Mouse (Mus musculus) hindbrain, postnatal 0 days (tissue): ENCODE measurements around the gene Olfr1412. TPM values are rescaled to one million over a fixed set of nuclear protein-coding genes. Genes with fewer than 3 reads are reported as not detected.

ENCODE experiments used
- ATAC-seq: fragments of 200-750 bp; cut with Nextera tagmentation; 2 replicates; pipeline ENCODE4 v1.8.0; 2017; ENCODE audit warnings: mild to moderate bottlenecking, moderate TSS enrichment, moderate library complexity
- DNase-seq: peaks from one replicate; pipeline ENCODE4 v3.0.0-alpha.2; 2015; ENCODE audit warnings: low spot score
- H3K27ac ChIP-seq: fragments of 300-500 bp; sonication (generic); 2 replicates; pipeline ENCODE4 v1.5.1; 2014; ENCODE audit warnings: mild to moderate bottlenecking
- H3K27me3 ChIP-seq: fragments of 300-500 bp; sonication (generic); 2 replicates; pipeline ENCODE4 v1.6.1; 2014; ENCODE audit warnings: low read length, mixed read lengths; ENCODE audit not compliant: insufficient read depth
- H3K36me3 ChIP-seq: fragments of 300-500 bp; sonication (generic); 2 replicates; pipeline ENCODE4 v1.6.1; 2014; ENCODE audit warnings: low read length, mixed read lengths; ENCODE audit not compliant: insufficient read depth
- H3K4me1 ChIP-seq: fragments of 300-500 bp; sonication (generic); 2 replicates; pipeline ENCODE4 v1.6.1; 2014; ENCODE audit warnings: antibody characterized with exemption, low read length, mixed read lengths; ENCODE audit not compliant: insufficient read depth
- H3K4me2 ChIP-seq: fragments of 300-500 bp; sonication (generic); 2 replicates; pipeline ENCODE4 v1.6.1; 2014; ENCODE audit warnings: low read depth, mild to moderate bottlenecking, low read length, moderate library complexity, mixed read lengths
- H3K4me3 ChIP-seq: fragments of 300-500 bp; sonication (generic); 2 replicates; pipeline ENCODE4 v1.5.1; 2014; ENCODE audit warnings: low read length
- H3K9ac ChIP-seq: fragments of 300-500 bp; sonication (generic); replicated peaks from 2 replicates; pipeline ENCODE4 v1.6.1; 2014; ENCODE audit warnings: mild to moderate bottlenecking, low read length, moderate library complexity, mixed read lengths
- H3K9me3 ChIP-seq: fragments of 300-500 bp; sonication (generic); 2 replicates; pipeline ENCODE4 v1.6.1; 2016; ENCODE audit warnings: low read length, mixed read lengths
- CTCF ChIP-seq: IDR thresholded peaks from 2 replicates; pipeline ENCODE4 v1.5.1; 2016; ENCODE audit warnings: antibody characterized with exemption, control low read depth, low read depth
- WGBS: fragments of 180-500 bp; shearing (Covaris S2); extraction: QIAGEN DNeasy Blood & Tissue Kit; methylation state at CpG from one replicate; pipeline ENCODE4 v1.1.7; 2014; 5-methylcytosine and 5-hydroxymethylcytosine counted together
- polyA plus RNA-seq: library from polyadenylated mRNA; unstranded; fragments of >200 nt; fragmentation: Nextera tagmentation; extraction: Ambion mirVana; gene quantifications from 2 replicates; pipeline ENCODE4 v1.2.1, GENCODE M21; 2015
- total RNA-seq: library from RNA; depleted of rRNA; stranded (reverse); fragments of >200 nt; gene quantifications from 2 replicates; pipeline ENCODE4 v1.2.3, GENCODE M21; 2014

The Olfr1412 gene
- total and polyA plus RNA-seq, 2 experiments from 2014 or later = not detected

DNA sequence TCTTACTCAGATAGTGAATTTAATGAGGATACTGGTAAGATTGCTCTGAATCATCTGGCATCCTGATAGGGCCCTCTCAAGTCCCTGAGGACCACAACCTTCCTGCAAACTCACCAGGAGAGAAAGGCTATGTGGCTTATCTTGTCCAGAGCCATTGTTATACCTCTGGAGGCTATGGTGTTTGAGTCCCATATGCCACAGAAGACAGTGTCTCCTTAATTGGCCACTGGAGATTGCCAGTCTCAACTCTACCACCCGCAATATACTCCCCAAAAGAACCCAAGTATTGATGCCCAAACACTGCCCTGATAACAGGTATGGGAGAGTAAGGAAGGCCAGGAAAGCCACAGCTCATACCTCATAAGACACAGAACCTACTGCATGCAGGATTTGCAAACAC lies 19.9 kb downstream of the Olfr1412 start, which contains the start of gene Olfr1410:
Olfr1410 (plus strand) TSS at position 301 of the 400 bp plus-strand sequence.
- Histone ChIP-seq H3K36me3 (no peaks in the 10 kb centered on the region), H3K27me3 (no peaks in the 10 kb centered on the region), H3K9me3 (no peaks in the 10 kb centered on the region), H3K4me2 (no peak within 1 kb of the TSS), H3K27ac (no peak within 1 kb of the TSS), H3K4me3 (no peak within 1 kb of the TSS), H3K4me1 (no peaks in the 10 kb centered on the region), H3K9ac (no peak within 1 kb of the TSS)
- WGBS = 77% methylated on average over 1 of the region's 1 CpGs
- no peak for TF ChIP-seq CTCF
- ATAC-seq (no peak), DNase-seq (no peak)

DNA sequence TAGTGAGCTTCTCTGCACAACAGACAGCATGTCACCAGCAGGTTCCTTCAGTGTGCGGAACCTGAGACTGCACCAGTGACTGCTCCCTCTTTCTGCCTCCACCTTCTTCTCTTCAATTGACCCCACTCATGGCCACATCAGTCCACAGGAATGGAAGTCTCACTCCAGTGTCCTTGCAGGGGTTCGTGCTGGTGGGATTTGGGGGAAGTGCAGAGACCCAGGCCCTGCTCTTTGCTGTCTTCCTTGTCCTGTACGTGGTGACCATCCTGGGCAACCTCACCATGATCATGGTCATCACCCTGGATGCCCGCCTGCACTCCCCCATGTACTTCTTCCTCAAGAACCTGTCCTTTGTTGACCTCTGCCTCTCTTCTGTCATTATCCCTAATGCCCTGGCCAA lies 22.1 kb downstream of the Olfr1412 start:
- no peak for DNase-seq
- TF ChIP-seq CTCF = no peak
- ATAC-seq = no peak
- Histone ChIP-seq H3K4me1 (no peaks in the 10 kb centered on the region), H3K4me3 (no peak overlapping the region), H3K27me3 (no peaks in the 10 kb centered on the region), H3K36me3 (no peaks in the 10 kb centered on the region), H3K4me2 (no peak overlapping the region), H3K9me3 (no peaks in the 10 kb centered on the region), H3K27ac (no peak overlapping the region), H3K9ac (no peak overlapping the region)
- 80% methylated on average over 4 of the region's 4 CpGs for WGBS

DNA sequence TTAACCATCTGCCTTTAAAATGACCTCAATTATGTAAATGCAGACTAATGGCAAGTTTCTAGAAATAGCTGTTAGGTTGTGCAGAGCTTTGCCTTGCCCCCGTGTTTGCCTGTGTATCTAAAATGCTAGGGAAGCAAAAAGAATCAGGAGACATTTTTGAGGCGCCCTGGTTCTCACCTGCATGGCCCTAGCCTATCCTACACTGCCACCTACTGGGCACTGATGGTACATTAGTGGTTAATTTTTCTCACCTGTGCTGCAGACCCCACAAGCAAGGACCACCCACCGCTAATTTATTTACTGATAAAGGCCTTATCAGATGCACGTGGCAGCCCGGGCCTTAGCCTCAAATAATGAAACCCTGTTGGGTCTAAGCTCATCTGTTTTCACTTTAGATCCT lies 25.4 kb downstream of the Olfr1412 start:
- Histone ChIP-seq H3K9ac (no peak overlapping the region), H3K36me3 (no peaks in the 10 kb centered on the region), H3K9me3 (no peaks in the 10 kb centered on the region), H3K4me2 (no peak overlapping the region), H3K27me3 (no peaks in the 10 kb centered on the region), H3K4me1 (no peaks in the 10 kb centered on the region), H3K27ac (no peak overlapping the region), H3K4me3 (no peak overlapping the region)
- ATAC-seq = peak; percentile 45
- peak; percentile 85 for DNase-seq
- TF ChIP-seq CTCF = peak; percentile 92
- 4% methylated on average over 5 of the region's 5 CpGs for WGBS

DNA sequence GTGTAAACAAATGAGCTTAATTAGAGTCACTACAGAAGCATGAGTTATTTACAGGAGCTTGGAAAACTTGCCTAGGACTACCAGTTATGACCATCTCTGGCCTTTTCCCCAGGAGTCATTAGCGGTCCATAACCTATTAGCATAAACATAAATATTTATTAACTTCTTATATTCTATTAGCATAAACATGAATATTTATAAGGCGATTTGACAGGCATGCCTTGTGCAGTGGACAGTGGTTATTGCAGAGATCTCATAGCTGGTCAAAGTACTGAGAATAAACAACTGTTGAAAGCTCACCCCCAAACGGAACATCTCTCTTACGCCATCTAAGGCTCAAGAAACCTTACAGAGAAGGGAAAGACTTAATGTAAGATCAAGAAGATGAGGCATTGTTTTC lies 27.6 kb downstream of the Olfr1412 start:
- TF ChIP-seq CTCF = no peak
- H3K4me3 ChIP-seq = no peak overlapping the region
- no peak overlapping the region for H3K27ac ChIP-seq
- H3K9ac ChIP-seq = no peak overlapping the region
- no peaks in the 10 kb centered on the region for H3K9me3 ChIP-seq
- H3K27me3 ChIP-seq = no peaks in the 10 kb centered on the region
- 28% methylated on average over 4 of the region's 4 CpGs for WGBS
- H3K4me2 ChIP-seq = no peak overlapping the region
- no peaks in the 10 kb centered on the region for H3K36me3 ChIP-seq
- no peak for DNase-seq
- ATAC-seq = no peak
- H3K4me1 ChIP-seq = no peaks in the 10 kb centered on the region

GRCm38 (mm10) chr1:92614516-92614915 lies 28.9 kb downstream of the Olfr1412 start:
- TF ChIP-seq CTCF = peak; percentile 77
- Histone ChIP-seq H3K27ac (no peak overlapping the region), H3K4me1 (no peaks in the 10 kb centered on the region), H3K36me3 (no peaks in the 10 kb centered on the region), H3K9ac (no peak overlapping the region), H3K27me3 (no peaks in the 10 kb centered on the region), H3K4me3 (no peak overlapping the region), H3K9me3 (no peaks in the 10 kb centered on the region), H3K4me2 (no peak overlapping the region)
- 5% methylated on average over 1 of the region's 1 CpGs for WGBS
- ATAC-seq (peak; percentile 64; the same call in 1 of the 2 replicates), DNase-seq (peak; percentile 84)

DNA sequence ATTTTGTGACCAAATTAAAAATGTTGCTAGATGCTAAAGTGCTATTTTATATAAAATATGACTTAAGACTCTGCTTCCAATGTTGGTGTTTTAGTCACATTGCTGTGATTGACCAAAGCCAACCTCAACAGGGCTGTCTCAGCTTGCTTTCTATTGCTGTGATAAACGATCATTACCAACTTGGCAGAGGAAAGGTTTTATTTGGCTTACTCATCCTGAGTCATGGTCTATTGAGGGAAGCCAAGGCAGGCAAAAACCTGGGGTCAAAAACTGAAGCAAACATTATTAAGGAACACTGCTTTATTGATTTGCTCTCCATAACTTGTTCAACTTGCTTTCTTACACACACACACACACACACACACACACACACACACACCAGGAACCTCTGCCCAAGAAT lies 30.5 kb downstream of the Olfr1412 start:
- H3K9me3 ChIP-seq = no peaks in the 10 kb centered on the region
- ATAC-seq (no peak), DNase-seq (no peak)
- H3K4me1 ChIP-seq = no peaks in the 10 kb centered on the region
- H3K4me2 ChIP-seq = no peak overlapping the region
- 86% methylated on average over 1 of the region's 1 CpGs for WGBS
- no peak for TF ChIP-seq CTCF
- H3K9ac ChIP-seq = no peak overlapping the region
- no peaks in the 10 kb centered on the region for H3K27me3 ChIP-seq
- H3K36me3 ChIP-seq = no peaks in the 10 kb centered on the region
- H3K4me3 ChIP-seq = no peak overlapping the region
- H3K27ac ChIP-seq = no peak overlapping the region

DNA sequence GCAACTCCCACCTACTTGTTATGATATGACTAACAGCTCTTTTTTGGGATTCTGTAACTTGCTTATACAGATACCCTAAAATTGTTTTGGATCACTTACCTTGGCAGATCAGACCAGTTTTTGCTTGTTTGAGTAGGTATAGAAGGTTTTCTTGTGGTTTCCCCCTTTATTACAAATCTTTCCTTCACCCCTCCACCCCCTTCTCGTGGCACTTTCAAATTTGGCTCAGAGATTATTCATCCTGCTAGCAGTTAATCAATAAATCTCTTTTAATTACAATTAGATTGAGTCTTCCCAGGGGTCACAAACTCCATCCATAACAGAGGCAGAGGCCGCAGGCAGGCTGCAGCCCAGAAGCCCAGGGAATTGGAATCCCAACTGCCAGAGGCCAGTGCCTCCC lies 31.9 kb downstream of the Olfr1412 start, which contains the start of gene Olfr12:
Olfr12 (plus strand) TSS at position 301 of the 400 bp plus-strand sequence.
- no peak for ATAC-seq
- no peak for TF ChIP-seq CTCF
- H3K27ac ChIP-seq = no peak within 1 kb of the TSS
- H3K4me2 ChIP-seq = no peak within 1 kb of the TSS
- H3K4me3 ChIP-seq = no peak within 1 kb of the TSS
- 56% methylated on average over 2 of the region's 2 CpGs for WGBS
- H3K9me3 ChIP-seq = no peaks in the 10 kb centered on the region
- DNase-seq = no peak
- H3K9ac ChIP-seq = no peak within 1 kb of the TSS
- H3K27me3 ChIP-seq = no peaks in the 10 kb centered on the region
- no peaks in the 10 kb centered on the region for H3K36me3 ChIP-seq
- no peaks in the 10 kb centered on the region for H3K4me1 ChIP-seq
